Mouse (Mus musculus) lung, postnatal 0 days (tissue): ENCODE measurements around the gene Clrn1. TPM values are rescaled to one million over a fixed set of nuclear protein-coding genes. Genes with fewer than 3 reads are reported as not detected.

Experiments used
- ATAC-seq: fragments of 200-750 bp; cut with Nextera tagmentation; 2 replicates; pipeline ENCODE4 v1.8.0; 2017; ENCODE audit warnings: moderate library complexity
- DNase-seq: peaks from one replicate; pipeline ENCODE4 v3.0.0-alpha.2; 2016; ENCODE audit warnings: low spot score
- H3K27ac ChIP-seq: fragments of 300-500 bp; sonication (generic); 2 replicates; pipeline ENCODE4 v1.5.1; 2014; ENCODE audit warnings: antibody characterized with exemption, mild to moderate bottlenecking, low read length, mixed read lengths
- H3K27me3 ChIP-seq: fragments of 300-500 bp; sonication (generic); replicated peaks from 2 replicates; pipeline ENCODE4 v1.6.1; 2014; ENCODE audit warnings: low read length, mixed read lengths; ENCODE audit not compliant: insufficient read depth
- H3K36me3 ChIP-seq: fragments of 300-500 bp; sonication (generic); 2 replicates; pipeline ENCODE4 v1.6.1; 2014; ENCODE audit warnings: low read length, mixed read lengths; ENCODE audit not compliant: insufficient read depth
- H3K4me1 ChIP-seq: fragments of 300-500 bp; sonication (generic); 2 replicates; pipeline ENCODE4 v1.6.1; 2014; ENCODE audit warnings: antibody characterized with exemption, low read depth, low read length, mixed read lengths; ENCODE audit not compliant: insufficient read depth
- H3K4me2 ChIP-seq: fragments of 300-500 bp; sonication (generic); replicated peaks from 2 replicates; pipeline ENCODE4 v1.6.1; 2014; ENCODE audit warnings: low read depth, mild to moderate bottlenecking, low read length, moderate library complexity, mixed read lengths
- H3K4me3 ChIP-seq: fragments of 300-500 bp; sonication (generic); 2 replicates; pipeline ENCODE4 v1.5.1; 2014; ENCODE audit warnings: low read depth, low read length
- H3K9ac ChIP-seq: fragments of 300-500 bp; sonication (generic); replicated peaks from 2 replicates; pipeline ENCODE4 v1.6.1; 2014; ENCODE audit warnings: low read depth, mild to moderate bottlenecking
- H3K9me3 ChIP-seq: fragments of 300-500 bp; sonication (generic); 2 replicates; pipeline ENCODE4 v1.6.1; 2016; ENCODE audit warnings: low read length, mixed read lengths
- CTCF ChIP-seq: IDR thresholded peaks from 2 replicates; pipeline ENCODE4 v1.5.1; 2016; ENCODE audit warnings: antibody characterized with exemption, mild to moderate bottlenecking
- EP300 ChIP-seq: IDR thresholded peaks from 2 replicates; pipeline ENCODE4 v1.6.1; 2016; ENCODE audit warnings: antibody characterized with exemption, mild to moderate bottlenecking, control low read depth
- WGBS: fragments of 180-500 bp; shearing (Covaris S2); extraction: QIAGEN DNeasy Blood & Tissue Kit; methylation state at CpG from one replicate; pipeline ENCODE4 v1.1.7; 2014; 5-methylcytosine and 5-hydroxymethylcytosine counted together
- polyA plus RNA-seq: library from polyadenylated mRNA; unstranded; fragments of >200 nt; fragmentation: Nextera tagmentation; extraction: Ambion mirVana; gene quantifications from 2 replicates; pipeline ENCODE4 v1.2.1, GENCODE M21; 2015

The Clrn1 gene
- polyA plus RNA-seq, 1 experiment from 2014 or later = not detected

DNA sequence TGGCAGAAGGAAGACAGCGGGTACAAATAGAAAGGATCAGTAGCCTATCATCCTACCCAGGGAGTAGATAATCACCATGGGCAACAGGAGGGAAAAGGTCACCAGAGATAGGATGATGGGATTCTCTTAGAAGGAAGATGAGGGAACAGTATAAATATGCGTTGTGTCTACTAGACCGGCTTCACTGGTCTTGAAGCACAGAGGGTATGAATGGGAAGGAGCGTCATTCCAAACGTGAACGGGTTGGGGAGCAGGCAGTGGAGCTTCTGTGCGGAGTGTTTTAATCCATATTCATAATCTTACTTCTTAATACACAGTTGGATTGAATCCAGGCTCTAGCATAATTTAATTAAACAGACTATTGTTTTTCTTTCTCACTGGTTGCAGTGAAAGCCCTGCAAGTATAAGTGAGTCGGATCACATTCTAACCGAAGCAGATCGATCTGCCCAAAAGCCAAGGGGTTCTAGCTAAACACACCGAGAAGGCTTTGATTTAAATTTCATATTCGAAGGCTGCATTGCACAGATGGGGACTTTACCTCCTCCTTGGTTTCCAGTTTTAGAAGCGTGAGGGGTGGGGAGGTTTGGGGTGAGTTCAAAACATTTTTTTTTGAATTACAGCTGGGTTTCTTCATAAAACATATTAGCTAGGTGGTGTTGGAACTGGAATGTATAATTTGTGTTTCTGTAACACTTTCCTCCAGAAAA, 17.1 kb upstream of the Clrn1 start:
- no peaks in the 10 kb centered on the region for H3K9me3 ChIP-seq
- no peaks in the 10 kb centered on the region for H3K36me3 ChIP-seq
- H3K4me2 ChIP-seq = no peak overlapping the region
- H3K27ac ChIP-seq = no peak overlapping the region
- H3K4me1 ChIP-seq = no peaks in the 10 kb centered on the region
- H3K4me3 ChIP-seq = no peak overlapping the region
- ATAC-seq (no peak), DNase-seq (no peak)
- 80% methylated on average over 13 of the region's 13 CpGs for WGBS
- H3K9ac ChIP-seq = no peak overlapping the region
- no peak for TF ChIP-seq CTCF
- no peak for TF ChIP-seq EP300
- no peaks in the 10 kb centered on the region for H3K27me3 ChIP-seq

DNA sequence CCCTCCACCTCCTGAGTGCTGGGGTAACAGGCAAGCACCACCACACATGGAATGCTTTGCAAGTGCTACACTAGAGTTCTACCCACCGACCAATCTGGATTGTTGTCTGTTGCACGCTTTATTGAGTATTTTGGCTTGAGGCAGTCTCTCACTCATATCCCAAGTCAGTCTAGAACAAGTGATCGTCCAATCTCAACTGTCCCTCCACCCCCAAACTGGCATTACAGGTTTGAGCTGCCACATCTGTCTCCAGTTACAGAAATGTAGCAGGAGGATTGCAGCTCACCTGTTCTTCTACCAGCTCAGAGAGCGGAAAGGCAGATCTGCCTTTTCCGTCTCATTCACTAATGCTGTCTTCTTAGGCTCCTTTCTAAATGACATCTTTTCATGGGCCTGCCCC, 10.0 kb upstream of the Clrn1 start:
- ATAC-seq = no peak
- TF ChIP-seq EP300 = no peak
- no peak for TF ChIP-seq CTCF
- 80% methylated on average over 5 of the region's 5 CpGs for WGBS

DNA sequence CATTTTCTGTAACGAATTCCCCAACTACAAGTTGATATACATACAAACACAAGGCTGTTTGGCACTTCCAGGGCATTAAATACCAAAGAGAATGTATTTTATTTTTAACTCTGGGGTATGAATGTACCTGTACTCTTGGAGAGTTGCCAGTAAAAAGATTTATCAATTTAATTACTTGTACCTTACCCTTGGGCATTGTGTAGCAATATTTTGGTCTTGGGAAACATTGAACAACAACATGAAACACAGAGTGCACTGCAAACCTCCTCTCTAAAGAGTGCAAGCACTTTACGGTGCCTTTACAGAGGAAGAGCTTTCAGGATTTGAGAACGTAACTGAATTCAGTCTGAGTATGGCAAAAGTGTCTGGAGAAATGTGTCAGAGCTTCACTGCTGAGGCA, 9.4 kb upstream of the Clrn1 start:
- Histone ChIP-seq H3K4me3 (no peak overlapping the region), H3K4me1 (no peaks in the 10 kb centered on the region), H3K27me3 (no peaks in the 10 kb centered on the region), H3K9ac (no peak overlapping the region), H3K27ac (no peak overlapping the region), H3K4me2 (no peak overlapping the region), H3K36me3 (no peaks in the 10 kb centered on the region), H3K9me3 (no peaks in the 10 kb centered on the region)
- TF ChIP-seq CTCF = no peak
- TF ChIP-seq EP300 = no peak
- no peak for ATAC-seq
- DNase-seq = no peak
- 74% methylated on average over 3 of the region's 3 CpGs for WGBS

More for the DNA sequence above, 10.0 kb upstream of the Clrn1 start:
- H3K4me2 ChIP-seq = no peak overlapping the region
- no peak for DNase-seq
- H3K27ac ChIP-seq = no peak overlapping the region
- H3K36me3 ChIP-seq = no peaks in the 10 kb centered on the region
- H3K9ac ChIP-seq = no peak overlapping the region
- H3K27me3 ChIP-seq = no peaks in the 10 kb centered on the region
- H3K4me1 ChIP-seq = no peaks in the 10 kb centered on the region
- no peak overlapping the region for H3K4me3 ChIP-seq
- H3K9me3 ChIP-seq = no peaks in the 10 kb centered on the region

DNA sequence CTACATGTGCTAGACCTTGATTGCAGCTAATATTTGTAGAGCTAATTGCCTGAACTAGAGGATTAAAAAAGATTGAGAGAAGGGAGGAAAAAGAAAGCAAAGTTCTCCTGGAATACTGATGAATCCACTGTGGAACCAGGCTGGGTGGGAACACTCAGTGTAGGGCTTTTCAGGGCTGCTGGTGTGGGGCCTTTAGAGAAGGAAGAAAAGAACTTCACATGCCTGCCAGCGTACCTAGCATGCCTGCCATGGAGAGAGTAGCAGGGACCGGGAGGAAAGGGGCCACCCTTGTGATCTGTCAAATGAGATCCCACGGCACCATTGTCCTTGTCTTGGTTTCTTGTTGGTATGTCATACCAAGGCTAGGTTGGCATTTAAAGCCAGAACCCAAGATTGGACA, 4.5 kb upstream of the Clrn1 start:
- Histone ChIP-seq H3K36me3 (no peaks in the 10 kb centered on the region), H3K9ac (no peak overlapping the region), H3K27ac (no peak overlapping the region), H3K4me1 (no peaks in the 10 kb centered on the region), H3K4me2 (no peak overlapping the region), H3K4me3 (no peak overlapping the region), H3K27me3 (no peaks in the 10 kb centered on the region), H3K9me3 (no peaks in the 10 kb centered on the region)
- DNase-seq (no peak), ATAC-seq (no peak)
- TF ChIP-seq CTCF (no peak), EP300 (no peak)
- WGBS = 71% methylated on average over 3 of the region's 3 CpGs

DNA sequence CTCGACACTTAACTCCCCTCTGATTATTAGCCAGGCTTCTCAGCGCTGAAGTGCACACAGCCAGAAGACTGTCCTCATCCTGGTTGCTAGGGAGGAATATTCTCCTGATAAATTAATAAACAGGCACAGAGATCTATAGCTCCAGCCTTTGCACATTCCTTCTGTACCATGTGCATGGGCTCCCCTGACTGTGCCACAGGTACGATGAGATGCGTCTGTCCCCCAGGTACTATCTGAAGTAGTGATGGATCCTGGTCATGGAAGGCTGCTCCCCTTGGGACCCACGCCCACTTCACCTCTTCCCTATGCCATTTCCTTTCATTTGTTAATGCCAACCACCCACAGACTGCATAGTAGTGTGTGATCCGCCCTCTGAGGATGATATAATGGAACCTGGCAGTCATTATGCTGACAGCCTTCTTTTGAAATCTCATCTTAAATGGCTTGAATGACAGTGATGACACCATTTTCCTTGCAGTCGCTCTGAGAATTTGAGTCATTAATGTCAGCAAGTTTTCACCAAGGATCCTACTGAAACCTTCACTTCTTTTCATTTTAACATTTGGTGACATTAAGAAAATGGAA, 3.1 kb upstream of the Clrn1 start:
- Histone ChIP-seq H3K4me3 (no peak overlapping the region), H3K4me1 (no peaks in the 10 kb centered on the region), H3K36me3 (no peaks in the 10 kb centered on the region), H3K9ac (no peak overlapping the region), H3K27me3 (no peaks in the 10 kb centered on the region), H3K9me3 (no peaks in the 10 kb centered on the region), H3K27ac (no peak overlapping the region), H3K4me2 (no peak overlapping the region)
- WGBS = 79% methylated on average over 7 of the region's 7 CpGs
- ATAC-seq (no peak), DNase-seq (no peak)
- no peak for TF ChIP-seq EP300
- TF ChIP-seq CTCF = no peak

DNA sequence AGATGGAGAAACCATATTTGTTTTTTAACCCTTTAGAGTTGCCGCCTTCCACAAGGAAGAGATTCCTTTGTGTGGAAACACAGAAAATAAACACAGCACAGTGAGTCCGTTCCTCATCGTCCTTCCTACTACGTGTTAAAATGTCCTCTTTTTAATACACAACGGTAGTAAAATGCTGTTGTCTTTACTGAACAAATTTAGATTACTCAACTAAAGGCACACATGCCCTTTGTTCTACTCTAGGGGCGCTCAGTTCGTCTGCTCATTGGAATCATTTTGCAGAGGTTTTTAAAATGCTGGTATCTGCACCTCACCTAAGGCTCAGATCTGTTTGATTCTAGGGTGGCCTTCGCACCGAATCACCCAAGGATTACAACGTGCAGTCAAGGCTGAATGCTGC, 2.6 kb upstream of the Clrn1 start:
- no peak overlapping the region for H3K4me3 ChIP-seq
- no peaks in the 10 kb centered on the region for H3K27me3 ChIP-seq
- H3K36me3 ChIP-seq = no peaks in the 10 kb centered on the region
- DNase-seq (no peak), ATAC-seq (no peak)
- H3K4me2 ChIP-seq = no peak overlapping the region
- H3K4me1 ChIP-seq = no peaks in the 10 kb centered on the region
- no peak for TF ChIP-seq CTCF
- no peak for TF ChIP-seq EP300
- no peaks in the 10 kb centered on the region for H3K9me3 ChIP-seq
- no peak overlapping the region for H3K9ac ChIP-seq
- no peak overlapping the region for H3K27ac ChIP-seq
- WGBS = 78% methylated on average over 10 of the region's 10 CpGs
